Mouse (Mus musculus) forebrain, embryonic 12.5 days (tissue): Measurements from ENCODE around the gene Mpp4. TPM values are rescaled to one million over a fixed set of nuclear protein-coding genes. Genes with fewer than 3 reads are reported as not detected.

Source experiments
- ATAC-seq: fragments of 200-750 bp; cut with Nextera tagmentation; 2 replicates; pipeline ENCODE4 v1.8.0; 2017; ENCODE audit warnings: moderate TSS enrichment; ENCODE audit not compliant: low FRiP score
- H3K27ac ChIP-seq: fragments of 300-500 bp; sonication (generic); 2 replicates; pipeline ENCODE4 v1.5.1; 2016; ENCODE audit warnings: mild to moderate bottlenecking
- H3K27me3 ChIP-seq: fragments of 300-500 bp; sonication (generic); 2 replicates; pipeline ENCODE4 v1.6.1; 2016; ENCODE audit warnings: mild to moderate bottlenecking
- H3K36me3 ChIP-seq: fragments of 300-500 bp; sonication (generic); replicated peaks from 2 replicates; pipeline ENCODE4 v1.6.1; 2016; ENCODE audit warnings: mild to moderate bottlenecking
- H3K4me1 ChIP-seq: fragments of 300-500 bp; sonication (generic); 2 replicates; pipeline ENCODE4 v1.6.1; 2016
- H3K4me2 ChIP-seq: fragments of 300-500 bp; sonication (generic); 2 replicates; pipeline ENCODE4 v1.6.1; 2016; ENCODE audit warnings: mild to moderate bottlenecking, moderate library complexity
- H3K4me3 ChIP-seq: fragments of 300-500 bp; sonication (generic); replicated peaks from 2 replicates; pipeline ENCODE4 v1.5.1; 2016; ENCODE audit warnings: mild to moderate bottlenecking
- H3K9ac ChIP-seq: fragments of 300-500 bp; sonication (generic); 2 replicates; pipeline ENCODE4 v1.6.1; 2016; ENCODE audit warnings: mild to moderate bottlenecking
- H3K9me3 ChIP-seq: fragments of 300-500 bp; sonication (generic); 2 replicates; pipeline ENCODE4 v1.6.1; 2016
- WGBS: fragments of 180-500 bp; shearing (Covaris S2); methylation state at CpG from one replicate; pipeline ENCODE4 v1.1.7; 2016; 5-methylcytosine and 5-hydroxymethylcytosine counted together
- polyA plus RNA-seq: library from polyadenylated mRNA; unstranded; fragments of >200 nt; fragmentation: Nextera tagmentation; extraction: Ambion mirVana; gene quantifications from 2 replicates; pipeline ENCODE4 v1.2.1, GENCODE M21; 2016

Mpp4 gene
- 0.28 and 0.32 TPM in 2 replicates for polyA plus RNA-seq

- peaks cover 19% of the 10 kb centered on the region for H3K4me1 ChIP-seq
- no peak within 1 kb of the TSS for H3K4me3 ChIP-seq
- no peaks in the 10 kb centered on the region for H3K27me3 ChIP-seq
- H3K4me2 ChIP-seq, result no peak within 1 kb of the TSS
- no peak for ATAC-seq
- H3K9ac ChIP-seq, result no peak within 1 kb of the TSS
- no peak within 1 kb of the TSS for H3K27ac ChIP-seq
- peaks cover 31% of the 10 kb centered on the region for H3K36me3 ChIP-seq
- no peaks in the 10 kb centered on the region for H3K9me3 ChIP-seq
- WGBS, result 25% methylated on average over 12 of the region's 12 CpGs
These were observed at the start of gene Mpp4 for GRCm38 (mm10) chr1:59163030-59163461. Mpp4 (minus strand) TSS chr1:59163389.

- H3K4me1 ChIP-seq, result no peaks in the 10 kb centered on the region
- ATAC-seq, result no peak
- no peaks in the 10 kb centered on the region for H3K27me3 ChIP-seq
- no peaks in the 10 kb centered on the region for H3K9me3 ChIP-seq
- H3K4me2 ChIP-seq, result no peak overlapping the region
- H3K9ac ChIP-seq, result no peak overlapping the region
- no CpG with 5 or more reads among the region's 1 CpGs for WGBS
- peaks cover 25% of the 10 kb centered on the region for H3K36me3 ChIP-seq
- no peak overlapping the region for H3K27ac ChIP-seq
- H3K4me3 ChIP-seq, result no peak overlapping the region
These were observed 49.8 kb upstream of the Mpp4 start for GRCm38 (mm10) chr1:59212951-59213350.

GRCm38 (mm10) chr1:59212076-59212779 lies 49.0 kb upstream of the Mpp4 start:
- Histone ChIP-seq H3K4me2 (no peak overlapping the region), H3K27me3 (no peaks in the 10 kb centered on the region), H3K9me3 (no peaks in the 10 kb centered on the region), H3K4me3 (no peak overlapping the region), H3K27ac (no peak overlapping the region), H3K36me3 (peaks cover 25% of the 10 kb centered on the region), H3K4me1 (no peaks in the 10 kb centered on the region), H3K9ac (no peak overlapping the region)
- no peak for ATAC-seq
- WGBS, result 88% methylated on average over 5 of the region's 5 CpGs

- Histone ChIP-seq H3K36me3 (peaks cover 25% of the 10 kb centered on the region), H3K27ac (no peak overlapping the region), H3K4me2 (no peak overlapping the region), H3K9ac (no peak overlapping the region), H3K9me3 (no peaks in the 10 kb centered on the region), H3K27me3 (no peaks in the 10 kb centered on the region), H3K4me1 (no peaks in the 10 kb centered on the region), H3K4me3 (no peak overlapping the region)
- WGBS, result 90% methylated on average over 4 of the region's 4 CpGs
- ATAC-seq, result no peak
These were observed 48.5 kb upstream of the Mpp4 start for GRCm38 (mm10) chr1:59211651-59212050.

GRCm38 (mm10) chr1:59208331-59208730 lies 45.1 kb upstream of the Mpp4 start:
- Histone ChIP-seq H3K27me3 (no peaks in the 10 kb centered on the region), H3K27ac (no peak overlapping the region), H3K9me3 (no peaks in the 10 kb centered on the region), H3K9ac (no peak overlapping the region), H3K36me3 (peaks cover 17% of the 10 kb centered on the region), H3K4me3 (no peak overlapping the region), H3K4me1 (no peaks in the 10 kb centered on the region), H3K4me2 (no peak overlapping the region)
- WGBS, result 93% methylated on average over 1 of the region's 1 CpGs
- no peak for ATAC-seq

GRCm38 (mm10) chr1:59204489-59204888 lies 41.3 kb upstream of the Mpp4 start:
- Histone ChIP-seq H3K4me2 (no peak overlapping the region), H3K4me1 (no peaks in the 10 kb centered on the region), H3K36me3 (peaks cover 27% of the 10 kb centered on the region), H3K27me3 (no peaks in the 10 kb centered on the region), H3K9ac (no peak overlapping the region), H3K4me3 (no peak overlapping the region), H3K27ac (no peak overlapping the region), H3K9me3 (no peaks in the 10 kb centered on the region)
- ATAC-seq, result no peak
- 82% methylated on average over 1 of the region's 1 CpGs for WGBS

- no peak overlapping the region for H3K4me2 ChIP-seq
- H3K9me3 ChIP-seq, result no peaks in the 10 kb centered on the region
- no peak for ATAC-seq
- H3K27ac ChIP-seq, result no peak overlapping the region
- no peak overlapping the region for H3K4me3 ChIP-seq
- H3K27me3 ChIP-seq, result no peaks in the 10 kb centered on the region
- WGBS, result 90% methylated on average over 10 of the region's 10 CpGs
- no peak overlapping the region for H3K9ac ChIP-seq
- peaks cover 24% of the 10 kb centered on the region for H3K36me3 ChIP-seq
- H3K4me1 ChIP-seq, result no peaks in the 10 kb centered on the region
These were observed 39.2 kb upstream of the Mpp4 start for GRCm38 (mm10) chr1:59202367-59202766.

GRCm38 (mm10) chr1:59201561-59201960 lies 38.4 kb upstream of the Mpp4 start:
- H3K4me1 ChIP-seq, result no peaks in the 10 kb centered on the region
- no peaks in the 10 kb centered on the region for H3K9me3 ChIP-seq
- H3K9ac ChIP-seq, result no peak overlapping the region
- no peak for ATAC-seq
- H3K4me3 ChIP-seq, result no peak overlapping the region
- H3K4me2 ChIP-seq, result no peak overlapping the region
- no peaks in the 10 kb centered on the region for H3K27me3 ChIP-seq
- H3K27ac ChIP-seq, result no peak overlapping the region
- H3K36me3 ChIP-seq, result peaks cover 24% of the 10 kb centered on the region
- 85% methylated on average over 1 of the region's 1 CpGs for WGBS

GRCm38 (mm10) chr1:59200960-59201359 lies 37.8 kb upstream of the Mpp4 start:
- Histone ChIP-seq H3K9me3 (no peaks in the 10 kb centered on the region), H3K4me1 (no peaks in the 10 kb centered on the region), H3K27ac (no peak overlapping the region), H3K4me2 (no peak overlapping the region), H3K36me3 (peaks cover 25% of the 10 kb centered on the region), H3K27me3 (no peaks in the 10 kb centered on the region), H3K4me3 (no peak overlapping the region), H3K9ac (no peak overlapping the region)
- 89% methylated on average over 5 of the region's 5 CpGs for WGBS
- ATAC-seq, result no peak

GRCm38 (mm10) chr1:59194979-59195378 lies 31.8 kb upstream of the Mpp4 start:
- Histone ChIP-seq H3K9me3 (no peaks in the 10 kb centered on the region), H3K4me2 (no peak overlapping the region), H3K27ac (no peak overlapping the region), H3K27me3 (no peaks in the 10 kb centered on the region), H3K4me3 (no peak overlapping the region), H3K4me1 (no peaks in the 10 kb centered on the region), H3K9ac (no peak overlapping the region), H3K36me3 (peaks cover 33% of the 10 kb centered on the region)
- 76% methylated on average over 6 of the region's 6 CpGs for WGBS
- no peak for ATAC-seq

GRCm38 (mm10) chr1:59187786-59188185 lies 24.6 kb upstream of the Mpp4 start:
- H3K27me3 ChIP-seq, result no peaks in the 10 kb centered on the region
- H3K4me3 ChIP-seq, result no peak overlapping the region
- H3K9me3 ChIP-seq, result no peaks in the 10 kb centered on the region
- no peak for ATAC-seq
- WGBS, result 89% methylated on average over 5 of the region's 5 CpGs
- H3K27ac ChIP-seq, result no peak overlapping the region
- no peak overlapping the region for H3K9ac ChIP-seq
- H3K36me3 ChIP-seq, result peaks cover 22% of the 10 kb centered on the region
- no peak overlapping the region for H3K4me2 ChIP-seq
- H3K4me1 ChIP-seq, result no peaks in the 10 kb centered on the region

GRCm38 (mm10) chr1:59186317-59186716 lies 23.1 kb upstream of the Mpp4 start:
- Histone ChIP-seq H3K36me3 (peaks cover 23% of the 10 kb centered on the region), H3K27ac (no peak overlapping the region), H3K4me3 (no peak overlapping the region), H3K9me3 (no peaks in the 10 kb centered on the region), H3K9ac (no peak overlapping the region), H3K4me1 (no peaks in the 10 kb centered on the region), H3K4me2 (no peak overlapping the region), H3K27me3 (no peaks in the 10 kb centered on the region)
- no peak for ATAC-seq
- 89% methylated on average over 10 of the region's 10 CpGs for WGBS

GRCm38 (mm10) chr1:59185410-59185809 lies 22.2 kb upstream of the Mpp4 start:
- Histone ChIP-seq H3K9me3 (no peaks in the 10 kb centered on the region), H3K36me3 (peaks cover 15% of the 10 kb centered on the region), H3K4me2 (no peak overlapping the region), H3K4me1 (no peaks in the 10 kb centered on the region), H3K4me3 (no peak overlapping the region), H3K27ac (no peak overlapping the region), H3K9ac (no peak overlapping the region), H3K27me3 (no peaks in the 10 kb centered on the region)
- WGBS, result 95% methylated on average over 9 of the region's 9 CpGs
- no peak for ATAC-seq
